Mouse (Mus musculus): ENCODE data around the gene Asic4. TPM values are rescaled to one million over a fixed set of nuclear protein-coding genes. Genes with fewer than 3 reads are reported as not detected.

Asic4 gene
- total RNA-seq, 2 experiments from 2014 or later: not detected

DNA sequence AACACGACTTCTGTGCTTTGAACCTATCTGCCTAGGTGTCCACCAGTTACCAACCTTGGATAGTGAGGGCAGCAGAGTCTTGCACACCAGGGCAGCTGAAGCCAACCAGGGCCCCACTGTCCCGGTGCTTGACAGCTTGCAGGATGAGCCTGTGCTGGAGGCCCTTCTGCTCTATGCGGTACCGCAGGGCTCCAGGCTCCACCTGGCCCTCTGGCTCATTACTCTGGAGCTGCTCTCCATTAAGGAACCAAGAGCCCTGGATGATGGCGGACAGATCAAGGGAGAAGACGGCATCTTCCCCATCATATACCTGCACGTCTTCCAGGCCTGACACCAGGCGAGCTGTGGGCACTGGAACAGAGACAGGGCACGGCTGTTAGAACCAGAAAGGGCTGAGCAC is 51.7 kb downstream of the Asic4 start:
- ATAC-seq (ENCODE audit: poor library complexity, severe bottlenecking): no peak

- no peak for ATAC-seq (ENCODE audit: poor library complexity, severe bottlenecking)
Measured at GRCm38 (mm10) chr1:75502945-75503650, 52.9 kb downstream of the Asic4 start.

GRCm38 (mm10) chr1:75503651-75503980 is 53.4 kb downstream of the Asic4 start:
- no peak for ATAC-seq (ENCODE audit: poor library complexity, severe bottlenecking)

DNA sequence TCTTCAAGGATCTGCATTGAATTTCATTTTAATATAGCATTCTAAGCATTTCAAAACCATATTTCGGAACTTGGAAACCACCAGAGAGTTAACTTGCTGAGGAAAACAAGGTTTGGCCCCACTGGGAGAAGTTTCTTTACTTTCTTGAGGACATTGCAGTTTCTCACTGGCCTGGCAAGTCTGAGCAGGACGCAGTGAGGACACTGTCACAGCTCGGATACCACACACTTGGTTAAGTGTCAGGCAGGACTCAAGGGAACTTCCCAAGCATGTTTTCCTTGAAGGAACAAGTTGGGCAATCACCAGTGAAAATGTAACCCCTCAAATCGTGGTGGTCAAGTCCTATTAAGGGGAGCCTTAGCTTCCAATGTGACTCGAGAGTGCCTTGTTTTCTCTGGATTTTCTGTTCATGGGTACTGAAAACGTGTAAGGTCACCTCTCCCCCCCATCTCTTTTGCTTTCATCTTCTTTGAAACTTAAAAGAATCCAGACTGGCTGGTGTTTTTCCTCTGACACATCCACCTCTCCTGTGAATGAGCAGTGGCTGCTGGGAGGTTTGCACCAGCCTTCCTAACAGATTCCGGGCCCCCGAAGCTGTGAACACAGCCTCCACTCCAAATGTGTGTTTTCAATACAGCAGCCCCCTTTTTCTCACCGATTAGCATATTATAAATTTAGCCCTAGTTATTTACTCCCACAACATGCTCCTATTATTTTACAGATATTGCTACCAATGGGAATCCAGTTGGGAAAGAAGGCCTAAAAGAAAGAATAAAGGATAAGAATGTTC is 54.2 kb downstream of the Asic4 start:
- no peak for ATAC-seq (ENCODE audit: poor library complexity, severe bottlenecking)

GRCm38 (mm10) chr1:75505159-75505955 is 55.1 kb downstream of the Asic4 start:
- no peak for ATAC-seq (ENCODE audit: poor library complexity, severe bottlenecking)

- no peak for ATAC-seq (ENCODE audit: poor library complexity, severe bottlenecking)
Measured at GRCm38 (mm10) chr1:75505956-75506831, 56.0 kb downstream of the Asic4 start, which contains the start of gene Obsl1. Gene Obsl1 (minus strand): TSS chr1:75506452.

DNA sequence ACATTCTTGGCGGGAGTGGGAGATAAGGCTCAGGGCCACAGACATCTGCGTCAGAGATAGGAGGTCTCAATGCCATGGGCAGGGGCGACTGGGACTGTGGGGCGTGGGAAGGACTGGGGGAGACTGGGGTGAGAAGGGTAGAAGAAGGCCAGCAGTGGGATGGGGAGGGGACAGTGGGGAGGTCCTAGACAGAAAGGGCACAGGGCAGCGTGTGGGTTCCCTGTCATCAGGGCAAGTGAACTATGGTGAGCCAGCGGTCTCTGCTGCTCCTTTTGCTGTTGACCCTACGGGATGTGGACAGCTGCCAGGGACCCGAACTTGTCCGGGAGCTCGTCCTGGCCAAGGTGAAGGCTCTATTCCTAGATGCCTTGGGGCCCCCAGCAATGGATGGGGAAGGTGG is 56.8 kb downstream of the Asic4 start, which contains the start of gene Inha:
TSS of gene Inha (plus strand) at position 72 of the 400 bp plus-strand sequence.
- no peak for ATAC-seq (ENCODE audit: poor library complexity, severe bottlenecking)

- ATAC-seq (ENCODE audit: poor library complexity, severe bottlenecking): no peak
Measured at GRCm38 (mm10) chr1:75509586-75509985, 59.4 kb downstream of the Asic4 start.

DNA sequence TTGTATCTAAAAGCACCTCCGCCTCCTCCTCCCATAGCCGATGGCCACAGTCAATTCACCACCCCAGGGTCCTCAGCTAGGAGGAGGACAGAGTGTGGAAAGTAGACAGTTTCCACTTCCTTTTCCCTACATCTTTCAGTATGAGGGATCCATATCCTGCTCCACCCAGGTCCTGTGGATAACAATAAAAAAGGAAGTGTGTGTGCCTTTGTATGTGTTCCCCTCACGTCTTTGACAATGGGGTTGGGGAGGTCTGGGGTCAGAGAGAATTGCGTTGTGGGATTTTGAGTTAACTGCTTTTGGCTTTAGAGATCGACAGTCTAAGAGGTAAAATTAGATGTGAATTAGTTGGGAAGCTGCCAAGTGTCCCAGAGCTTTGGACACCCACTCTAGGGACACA is 59.9 kb downstream of the Asic4 start:
- no peak for ATAC-seq (ENCODE audit: poor library complexity, severe bottlenecking)

- ATAC-seq (ENCODE audit: poor library complexity, severe bottlenecking): no peak
Measured at GRCm38 (mm10) chr1:75511437-75512210, 61.4 kb downstream of the Asic4 start.

DNA sequence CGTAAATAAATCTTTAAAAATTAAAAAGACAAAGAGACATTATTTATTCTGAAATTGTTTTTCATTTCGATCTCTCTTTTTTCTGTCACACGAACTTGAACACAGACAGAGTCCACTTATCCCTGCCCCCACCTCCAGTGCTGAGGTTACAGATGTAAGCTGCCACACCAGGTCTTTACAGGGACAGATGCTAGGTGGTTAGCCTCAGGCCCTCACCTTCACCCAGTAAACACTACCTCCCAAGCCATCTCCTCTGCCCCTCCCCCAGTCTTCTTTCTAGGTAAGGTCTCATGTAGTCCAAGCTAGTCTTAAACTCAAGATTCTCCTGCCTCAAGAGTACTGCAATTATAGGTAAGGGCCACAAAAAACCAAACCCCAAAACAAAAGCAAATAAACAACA is 62.3 kb downstream of the Asic4 start:
- no peak for ATAC-seq (ENCODE audit: poor library complexity, severe bottlenecking)

DNA sequence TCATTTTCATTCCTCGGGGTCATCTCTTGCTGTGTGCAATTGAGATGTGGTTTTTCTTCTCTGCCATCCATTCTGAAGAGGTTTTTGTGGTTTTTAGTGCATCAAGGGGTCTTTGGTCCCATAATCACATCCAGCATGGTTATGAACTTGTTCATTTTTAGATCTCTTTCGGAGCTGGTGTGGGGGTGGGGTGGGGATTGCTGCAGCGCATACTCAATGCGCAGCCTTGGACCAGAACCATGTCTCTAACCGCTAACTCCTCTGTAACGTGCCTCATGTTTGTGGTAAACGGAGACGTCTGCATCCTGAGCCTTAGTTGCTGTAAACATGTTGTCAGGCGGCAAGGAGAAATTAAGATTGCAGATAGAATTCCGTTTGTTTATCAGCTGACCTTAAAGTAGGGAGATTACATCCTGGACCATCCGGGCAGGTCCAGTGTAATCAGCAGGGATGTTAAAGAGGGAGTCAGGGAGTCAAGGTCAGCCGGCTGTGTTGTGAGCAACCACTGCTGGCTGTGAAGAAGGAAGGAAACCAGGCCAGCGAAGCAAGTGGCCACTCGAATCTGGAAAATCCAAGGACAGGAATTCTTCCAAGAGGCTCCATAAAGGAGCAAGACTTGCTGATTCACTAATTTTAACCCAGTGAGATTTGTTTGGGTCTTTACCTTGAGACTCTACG is 66.6 kb downstream of the Asic4 start:
- ATAC-seq (ENCODE audit: poor library complexity, severe bottlenecking): no peak

GRCm38 (mm10) chr1:75517984-75518383 is 67.7 kb downstream of the Asic4 start:
- no peak for ATAC-seq (ENCODE audit: poor library complexity, severe bottlenecking)

- no peak for ATAC-seq (ENCODE audit: poor library complexity, severe bottlenecking)
Measured at GRCm38 (mm10) chr1:75518427-75518826, 68.2 kb downstream of the Asic4 start.

DNA sequence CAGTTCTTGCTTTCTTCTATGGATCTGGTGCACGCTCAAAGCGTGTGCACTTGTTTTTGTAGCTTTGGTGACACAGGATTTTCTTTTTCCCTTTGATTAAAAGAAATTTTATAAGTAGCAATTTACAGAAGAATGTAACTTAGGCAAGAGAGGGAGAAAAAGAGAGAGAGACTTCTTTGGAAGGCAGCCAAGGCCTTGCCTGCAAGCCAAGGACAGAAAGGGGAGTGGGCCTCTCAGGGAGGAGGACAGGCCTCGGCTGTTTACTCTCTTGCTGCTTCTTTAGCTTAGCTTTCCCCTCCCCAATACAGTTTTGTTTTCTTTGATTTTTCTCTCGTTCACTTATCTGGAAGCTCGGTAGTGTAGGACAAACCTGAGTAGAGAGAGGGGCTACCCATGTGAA is 69.3 kb downstream of the Asic4 start:
- no peak for ATAC-seq (ENCODE audit: poor library complexity, severe bottlenecking)

GRCm38 (mm10) chr1:75521321-75522031 is 71.2 kb downstream of the Asic4 start, which contains the start of gene Stk11ip:
Gene Stk11ip (plus strand): TSS chr1:75521529.
- peak; percentile 96 for ATAC-seq (ENCODE audit: poor library complexity, severe bottlenecking)
